Mouse (Mus musculus) olfactory bulb, adult 2 months (tissue): ENCODE measurements at regions not wholly inside any gene's neighbourhood (a gene's known extent, or its start where the extent isn't known, plus 50 kb on each side); places are given as distances from the start of the nearest gene placed in this dataset.

Source experiments
- CTCF ChIP-seq: fragments of 200-500 bp; IDR thresholded peaks from 2 replicates; pipeline ENCODE4 v1.5.1; 2012; ENCODE audit warnings: low read depth, mild to moderate bottlenecking, low read length, moderate library complexity; ENCODE audit not compliant: insufficient read depth
- POLR2A ChIP-seq: fragments of 200-500 bp; IDR thresholded peaks from 2 replicates; pipeline ENCODE4 v1.6.1; 2012; ENCODE audit warnings: mild to moderate bottlenecking, low read depth, low read length, moderate library complexity; ENCODE audit not compliant: insufficient read depth

DNA sequence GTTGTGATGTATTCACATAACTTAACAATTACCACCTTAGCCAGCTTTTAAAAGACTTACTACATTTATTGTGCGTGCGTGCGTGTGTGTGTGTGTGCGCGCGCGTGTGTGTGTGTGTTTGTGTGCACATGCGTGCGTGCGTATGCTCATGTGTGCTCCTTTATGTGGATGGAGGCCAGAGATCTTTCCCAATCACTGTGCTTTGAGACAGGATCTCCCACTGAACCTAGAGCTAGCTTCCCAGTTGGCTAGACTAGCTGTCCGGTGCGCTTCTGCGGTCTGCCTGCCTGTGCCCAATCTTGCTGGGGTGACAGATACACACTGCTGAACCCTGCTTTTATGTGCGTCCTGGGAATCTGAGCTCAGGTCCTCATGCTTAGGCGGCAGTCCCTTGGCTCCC is 50.1 kb upstream of the Arhgap29 start:
- no peak for TF ChIP-seq CTCF
- no peak for TF ChIP-seq POLR2A
